Mouse (Mus musculus) CH12.LX (cell line): Measurements from ENCODE around the gene Gm10382. TPM values are rescaled to one million over a fixed set of nuclear protein-coding genes. Genes with fewer than 3 reads are reported as not detected.
A peak's percentile ranks its signal among the peaks of the same experiment; 100 is the strongest.

Experiments used
- DNase-seq: peaks from one replicate; pipeline ENCODE4 v3.0.0-alpha.2; 2013; ENCODE audit errors: extremely low read depth
- H3K27ac ChIP-seq: 2 replicates; pipeline ENCODE4 v1.5.1; 2012; ENCODE audit warnings: low read depth, mild to moderate bottlenecking, control low read depth, moderate library complexity; ENCODE audit not compliant: insufficient read depth
- H3K27me3 ChIP-seq: replicated peaks from 2 replicates; pipeline ENCODE3; 2012; ENCODE audit warnings: inconsistent platforms
- H3K36me3 ChIP-seq, 2 experiments: replicated peaks in 1 of 2; 2 replicates each; pipeline versions ENCODE3 to v1.6.1; 2012; ENCODE audit warnings: inconsistent platforms in 1 of 2, low read length in 1 of 2, mild to moderate bottlenecking in 1 of 2, mixed read lengths in 1 of 2, moderate library complexity in 1 of 2; ENCODE audit not compliant: control insufficient read depth in 1 of 2, insufficient read depth in 1 of 2
- H3K4me1 ChIP-seq, 2 experiments: 2 replicates each; pipeline ENCODE4 v1.6.1; 2012; ENCODE audit warnings: inconsistent platforms in 1 of 2, moderate library complexity in 1 of 2; ENCODE audit not compliant: insufficient read depth in 2 of 2, control insufficient read depth in 1 of 2
- H3K4me2 ChIP-seq: 2 replicates; pipeline ENCODE4 v1.6.1; 2012; ENCODE audit warnings: low read depth, mild to moderate bottlenecking, control low read depth; ENCODE audit not compliant: poor library complexity, insufficient read depth, severe bottlenecking
- H3K4me3 ChIP-seq, 3 experiments: fragments of 150-350 bp in 1 of 3; sonication (generic) in 1 of 3; replicated peaks in 1 of 3; 2 replicates each; pipeline versions ENCODE3 to v1.5.1; 2011 to 2012; ENCODE audit warnings: low read depth in 2 of 3, low read length in 2 of 3, mild to moderate bottlenecking in 2 of 3, moderate library complexity in 2 of 3, control low read depth in 1 of 3, improper control_type of control experiment in 1 of 3, inconsistent platforms in 1 of 3, mixed read lengths in 1 of 3; ENCODE audit not compliant: poor library complexity in 1 of 3
- H3K79me2 ChIP-seq: replicated peaks from 2 replicates; pipeline ENCODE4 v1.6.1; 2012; ENCODE audit warnings: mild to moderate bottlenecking, moderate library complexity; ENCODE audit not compliant: control insufficient read depth, poor library complexity, insufficient read depth, severe bottlenecking; ENCODE audit errors: extremely low read depth
- H3K9ac ChIP-seq: 2 replicates; pipeline ENCODE4 v1.6.1; 2012; ENCODE audit warnings: low read depth, mild to moderate bottlenecking, control low read depth, moderate library complexity; ENCODE audit not compliant: insufficient read depth
- H3K9me3 ChIP-seq: replicated peaks from 2 replicates; pipeline ENCODE3; 2012; ENCODE audit warnings: low read length, inconsistent platforms, mixed read lengths
- BHLHE40 ChIP-seq: IDR thresholded peaks from 2 replicates; pipeline ENCODE4 v1.6.1; 2011; ENCODE audit warnings: mild to moderate bottlenecking, low read depth, low read length, improper control_type of control experiment
- CTCF ChIP-seq, 2 experiments: IDR thresholded peaks in 1 of 2; conservative IDR thresholded peaks in 1 of 2; 2 replicates each; pipeline ENCODE4 v1.5.1; 2011 to 2012; ENCODE audit warnings: low read depth in 2 of 2, low read length in 2 of 2, improper control_type of control experiment in 1 of 2, inconsistent platforms in 1 of 2, mild to moderate bottlenecking in 1 of 2, moderate library complexity in 1 of 2
- EP300 ChIP-seq: IDR thresholded peaks from 2 replicates; pipeline ENCODE4 v1.6.1; 2011; ENCODE audit warnings: low read length, improper control_type of control experiment
- GABPA ChIP-seq: IDR thresholded peaks from 2 replicates; pipeline ENCODE4 v1.6.1; 2012; ENCODE audit warnings: low read depth, low read length, improper control_type of control experiment, inconsistent platforms; ENCODE audit not compliant: insufficient replicate concordance
- IRF4 ChIP-seq: IDR thresholded peaks from 2 replicates; pipeline ENCODE4 v1.6.1; 2014; ENCODE audit warnings: low read depth, mild to moderate bottlenecking, inconsistent platforms, low read length, improper control_type of control experiment
- JUN ChIP-seq: IDR thresholded peaks from 2 replicates; pipeline ENCODE4 v1.6.1; 2011; ENCODE audit warnings: low read depth, mild to moderate bottlenecking, low read length, improper control_type of control experiment, moderate library complexity; ENCODE audit not compliant: insufficient read depth
- MAFK ChIP-seq: IDR thresholded peaks from 2 replicates; pipeline ENCODE4 v1.6.1; 2011; ENCODE audit warnings: low read length, improper control_type of control experiment; ENCODE audit not compliant: insufficient replicate concordance
- MYC ChIP-seq: IDR thresholded peaks from 2 replicates; pipeline ENCODE4 v1.6.1; 2011; ENCODE audit warnings: low read depth, mild to moderate bottlenecking, improper control_type of control experiment, low read length
- NRF1 ChIP-seq: IDR thresholded peaks from 2 replicates; pipeline ENCODE4 v1.6.1; 2014; ENCODE audit warnings: low read depth, mild to moderate bottlenecking, inconsistent platforms, low read length, improper control_type of control experiment, moderate library complexity
- POLR2A ChIP-seq: IDR thresholded peaks from 2 replicates; pipeline ENCODE4 v1.6.1; 2011; ENCODE audit warnings: low read depth, mild to moderate bottlenecking, improper control_type of control experiment, low read length
- RCOR1 ChIP-seq: conservative IDR thresholded peaks from 2 replicates; pipeline ENCODE4 v1.6.1; 2012; ENCODE audit warnings: low read depth, mild to moderate bottlenecking, inconsistent platforms, low read length, improper control_type of control experiment
- TBP ChIP-seq: conservative IDR thresholded peaks from 2 replicates; pipeline ENCODE4 v1.6.1; 2011; ENCODE audit warnings: low read depth, low read length, improper control_type of control experiment
- TCF12 ChIP-seq: IDR thresholded peaks from 2 replicates; pipeline ENCODE4 v1.6.1; 2014; ENCODE audit warnings: low read depth, mild to moderate bottlenecking, inconsistent platforms, low read length, improper control_type of control experiment
- UBTF ChIP-seq: IDR thresholded peaks from 2 replicates; pipeline ENCODE4 v1.6.1; 2012; ENCODE audit warnings: low read depth, mild to moderate bottlenecking, inconsistent platforms, low read length, improper control_type of control experiment, moderate library complexity
- USF2 ChIP-seq: conservative IDR thresholded peaks from 2 replicates; pipeline ENCODE4 v1.6.1; 2011; ENCODE audit warnings: low read depth, low read length, improper control_type of control experiment
- ZC3H11A ChIP-seq: IDR thresholded peaks from 2 replicates; pipeline ENCODE4 v1.6.1; 2012; ENCODE audit warnings: low read depth, mild to moderate bottlenecking, inconsistent platforms, low read length, improper control_type of control experiment
- ZNF384 ChIP-seq: IDR thresholded peaks from 2 replicates; pipeline ENCODE4 v1.6.1; 2012; ENCODE audit warnings: low read depth, low read length, improper control_type of control experiment, inconsistent platforms
- dilution Hi-C: fragments of 300-500 bp; cut with MboI; formaldehyde crosslinking; loops from 2 replicates; pipeline ENCODE4 v1.14.3; 2020; ENCODE audit warnings: low sequenced_read_pairs; ENCODE audit not compliant: extremely low pct_unique_long_range_greater_than_20kb, extremely low pct_ligation_motif_present
- in situ Hi-C: fragments of 300-500 bp; cut with MboI; formaldehyde crosslinking; loops from 3 replicates; pipeline ENCODE4 v1.14.3; 2019; ENCODE audit warnings: low sequenced_read_pairs, low pct_ligation_motif_present, low pct_unique_long_range_greater_than_20kb, mixed read lengths
- polyA plus RNA-seq: library from polyadenylated mRNA; unstranded; fragments of >175 nt; gene quantifications from 2 replicates; pipeline ENCODE4 v1.2.1, GENCODE M21; 2012; ENCODE audit warnings: low read depth; ENCODE audit not compliant: insufficient read length
- total RNA-seq, 2 experiments: library from RNA; depleted of rRNA; stranded (reverse); fragments of 300-350 nt in 1 of 2; fragments of >200 nt in 1 of 2; gene quantifications; 2 replicates each; pipeline ENCODE4 v1.2.3; 2012 to 2014

The Gm10382 gene
- total and polyA plus RNA-seq, 3 experiments, result 0.59 to 1.1 TPM; not detected in 1

DNA sequence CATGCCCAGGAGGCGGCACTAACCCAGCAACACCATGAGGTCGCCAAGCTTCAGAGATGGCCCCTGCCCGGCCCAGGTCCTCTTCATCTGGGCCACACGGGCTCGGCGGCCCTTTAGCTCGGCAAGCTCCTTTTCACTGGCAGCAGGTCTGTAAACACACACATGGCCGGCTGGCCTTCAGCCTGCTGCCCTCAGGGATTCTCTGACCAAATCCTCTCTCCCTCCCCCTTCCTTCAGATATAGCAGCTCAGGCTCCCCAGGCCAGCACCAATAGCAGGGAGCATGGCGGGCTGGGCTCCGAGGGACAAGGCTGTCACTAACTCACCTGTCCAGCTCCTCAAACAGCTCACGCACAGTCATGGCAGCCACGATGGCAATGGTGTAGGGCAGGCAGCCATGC lies 29.5 kb downstream of the Gm10382 start:
- Histone ChIP-seq H3K79me2 (no peaks in the 10 kb centered on the region), H3K27me3 (no peaks in the 10 kb centered on the region), H3K4me3 (no peak overlapping the region), H3K9ac (no peak overlapping the region), H3K4me1 (no peaks in the 10 kb centered on the region), H3K4me2 (no peak overlapping the region)
- no peak for TF ChIP-seq ZNF384
- TF ChIP-seq EP300, result no peak
- TF ChIP-seq POLR2A, result no peak
- no peak for TF ChIP-seq JUN
- TF ChIP-seq MAFK, result no peak
- TF ChIP-seq NRF1, result no peak
- no peak for TF ChIP-seq RCOR1
- TF ChIP-seq, all 38 proteins: peak for 0
- Histone ChIP-seq H3K9me3 (peaks cover 71% of the 10 kb centered on the region), H3K36me3 (peaks cover 96 to 99% of the 10 kb centered on the region in 2 experiments), H3K27ac (no peak overlapping the region)
- in situ Hi-C loops (no loop called here), dilution Hi-C loops (no loop called here)
- DNase-seq, result no peak

DNA sequence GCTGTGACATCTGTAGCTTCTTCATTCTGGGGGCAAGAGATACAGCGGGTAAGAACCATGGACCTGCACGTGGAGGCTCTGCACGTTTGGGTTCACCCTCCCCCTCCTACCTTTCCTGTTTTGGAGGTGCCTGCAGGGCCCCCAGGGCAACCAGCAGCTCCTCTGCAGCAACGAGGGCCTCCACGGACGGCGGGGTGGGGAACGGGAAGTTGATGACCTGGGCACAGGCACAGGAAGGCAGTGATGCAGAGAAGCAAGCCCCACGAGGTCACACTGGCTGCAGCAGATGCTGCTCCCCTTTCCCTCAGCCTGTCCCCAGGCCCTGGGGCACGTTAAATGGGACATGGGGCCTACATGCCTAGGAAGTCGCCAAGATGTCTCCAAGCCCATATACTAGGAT lies 30.0 kb downstream of the Gm10382 start:
- H3K79me2 ChIP-seq, result no peaks in the 10 kb centered on the region
- no peak overlapping the region for H3K4me3 ChIP-seq
- in situ Hi-C loops (no loop called here), dilution Hi-C loops (no loop called here)
- peaks cover 71% of the 10 kb centered on the region for H3K9me3 ChIP-seq
- no peak overlapping the region for H3K27ac ChIP-seq
- H3K4me1 ChIP-seq, result no peaks in the 10 kb centered on the region
- H3K4me2 ChIP-seq, result no peak overlapping the region
- TF ChIP-seq UBTF (0 out of 2 replicates have a peak, but pooled peaks have one; percentile 40), USF2 (no peak)
- no peak for DNase-seq
- H3K27me3 ChIP-seq, result no peaks in the 10 kb centered on the region
- no peak overlapping the region for H3K9ac ChIP-seq
- H3K36me3 ChIP-seq, result peaks cover 94 to 99% of the 10 kb centered on the region in 2 experiments

DNA sequence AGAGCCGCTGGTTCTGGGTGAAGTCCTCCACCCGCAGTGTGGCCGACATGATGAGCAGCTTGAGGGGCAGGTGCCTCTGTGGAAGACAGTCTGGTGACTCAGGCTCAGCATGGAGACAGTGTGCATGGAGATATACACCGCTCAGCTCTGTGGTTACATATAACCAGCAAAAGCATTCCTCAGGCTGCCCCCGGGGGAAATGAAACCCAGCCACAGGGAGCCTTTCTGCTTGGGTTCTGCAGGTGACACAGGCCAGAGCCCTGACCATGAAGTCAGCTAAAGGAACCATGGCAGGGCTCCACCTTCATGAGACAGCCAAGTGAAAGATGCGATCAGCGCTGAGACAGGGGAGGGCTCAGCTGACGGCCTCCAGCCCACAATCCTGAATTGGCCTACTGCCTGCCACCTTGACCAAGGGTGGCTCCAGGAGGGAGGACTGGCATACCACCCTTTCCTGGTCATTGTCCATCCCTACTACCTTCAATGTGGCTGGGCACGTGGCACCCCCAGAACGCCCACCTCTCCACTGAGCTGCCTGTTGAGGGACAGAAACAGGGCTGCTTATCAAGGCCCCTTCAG lies 36.7 kb downstream of the Gm10382 start:
- peaks cover 41% of the 10 kb centered on the region for H3K9me3 ChIP-seq
- no peaks in the 10 kb centered on the region for H3K79me2 ChIP-seq
- no peak for DNase-seq
- no peak overlapping the region for H3K9ac ChIP-seq
- H3K4me2 ChIP-seq, result no peak overlapping the region
- H3K27me3 ChIP-seq, result no peaks in the 10 kb centered on the region
- peaks cover 95 to 100% of the 10 kb centered on the region in 2 experiments for H3K36me3 ChIP-seq
- TF ChIP-seq IRF4, result no peak
- TF ChIP-seq GABPA, result no peak
- TF ChIP-seq TCF12, result no peak
- no peak for TF ChIP-seq ZC3H11A
- TF ChIP-seq UBTF, result 0 out of 2 replicates have a peak, but pooled peaks have one; percentile 37
- no peak for TF ChIP-seq CTCF (conservative IDR thresholded peaks at IDR 0.05 in 1 of 2, IDR thresholded peaks at IDR 0.05 in 1 of 2; ENCODE audit: low read depth in 2 of 2, low read length in 2 of 2)
- TF ChIP-seq TBP, result peak; percentile 84
- TF ChIP-seq MYC, result no peak
- peak; percentile 40 for TF ChIP-seq BHLHE40
- TF ChIP-seq, all 38 proteins: peak for 3
- 0 out of 2 replicates have a peak overlapping the region, but pooled peaks have one; percentile 0 for H3K27ac ChIP-seq
- H3K4me1 ChIP-seq, result peaks cover 0 to 10% of the 10 kb centered on the region in 2 experiments; a peak in 1 of 4 replicates
- H3K4me3 ChIP-seq, result no peak overlapping the region
- dilution Hi-C loops, result no loop called here
- in situ Hi-C loops, result no loop called here
